ENCODE assay signal across 7 mouse cellular contexts in genomic region chr4:129239075-129239474, GRCm38 (mm10). TPM values are rescaled to one million over a fixed set of nuclear protein-coding genes. Genes with fewer than 3 reads are reported as not detected.
DNase-seq lines count a peak whose midpoint lies in the region; ATAC-seq lines count a peak whose summit lies in the region.

No protein-coding gene starts in this region.

- peak overlapping the region; percentile 73 for H3K27ac ChIP-seq in intestine, embryonic 16.5 days (ENCODE audit: low read length)

- WGBS in intestine, embryonic 16.5 days, result 0% methylated on average over 26 of the region's 29 CpGs

- H3K36me3 ChIP-seq in intestine, embryonic 16.5 days (ENCODE audit: control insufficient read depth, insufficient read depth, low read length), result no peaks in the 10 kb centered on the region

- peak; percentile 86 for DNase-seq in adrenal gland, postnatal 10 days
- DNase-seq in cerebellum, postnatal 10 days, result peak; percentile 92 to 93
- peak; percentile 90 for DNase-seq in left cerebral cortex, postnatal 4 days
- peak; percentile 85 for DNase-seq in mesoderm, embryonic 11.5 days (ENCODE audit: low read depth, low spot score)
- DNase-seq in right cerebral cortex, postnatal 36 days (ENCODE audit: low spot score in 2 of 2), result peak; percentile 66 to 67

- no peaks in the 10 kb centered on the region for H3K27me3 ChIP-seq in intestine, embryonic 16.5 days (replicated peaks; ENCODE audit: control insufficient read depth, insufficient read depth, low read length)

- H3K4me2 ChIP-seq in intestine, embryonic 16.5 days (ENCODE audit: low read depth, low read length), result peak overlapping the region; percentile 99

- H3K9ac ChIP-seq in intestine, embryonic 16.5 days (ENCODE audit: low read depth, low read length), result peak overlapping the region; percentile 80

- H3K9me3 ChIP-seq in intestine, embryonic 16.5 days (ENCODE audit: control insufficient read depth, low read length), result no peaks in the 10 kb centered on the region

- ATAC-seq in frontal cortex, adult (ENCODE audit: low TSS enrichment), result peak; percentile 60
- ATAC-seq in intestine, embryonic 16.5 days, result peak; percentile 83

- peak overlapping the region; percentile 71 for H3K4me3 ChIP-seq in intestine, embryonic 16.5 days (ENCODE audit: low read length)

- intact Hi-C loops in left cerebral cortex, postnatal 4 days (cut with DNase I), result no loop called here

- peaks cover 66% of the 10 kb centered on the region for H3K4me1 ChIP-seq in intestine, embryonic 16.5 days (ENCODE audit: control insufficient read depth, insufficient read depth, low read length)

RNA-seq across cellular contexts. Expression of gene C77080, which starts 22.1 kb away (rescaled TPM):
- 10 to 100 TPM; 16.5 to 16.6 TPM for total RNA-seq in adrenal gland, postnatal 10 days (2021)
- polyA plus RNA-seq in intestine, embryonic 16.5 days (2015; fragmentation: Nextera tagmentation; extraction: Ambion mirVana), result 6.5 and 7.5 TPM in 2 replicates
- 10 to 100 TPM in 1 of 2 experiments, 1 to 10 TPM in 1; 9.7 to 11.7 TPM for total RNA-seq in left cerebral cortex, postnatal 4 days (2021)

RNA-seq across cellular contexts. Expression of gene Sync, which starts 48.3 kb away (rescaled TPM):
- 1 to 10 TPM; 4.2 to 7.4 TPM for total RNA-seq in adrenal gland, postnatal 10 days (2021)
- polyA plus RNA-seq in intestine, embryonic 16.5 days (2015; fragmentation: Nextera tagmentation; extraction: Ambion mirVana), result 1.1 and 1.3 TPM in 2 replicates
- 1 to 10 TPM in 1 of 2 experiments, under 1 TPM in 1; 0.58 to 1.6 TPM for total RNA-seq in left cerebral cortex, postnatal 4 days (2021)

RNA-seq across cellular contexts. Expression of gene Yars, which starts 49.5 kb away (rescaled TPM):
- 10 to 100 TPM; 63.8 to 68.1 TPM for total RNA-seq in adrenal gland, postnatal 10 days (2021)
- polyA plus RNA-seq in intestine, embryonic 16.5 days (2015; fragmentation: Nextera tagmentation; extraction: Ambion mirVana), result 104 and 107 TPM in 2 replicates
- 100 to 1,000 TPM; 113 to 121 TPM for total RNA-seq in left cerebral cortex, postnatal 4 days (2021)

RNA-seq across cellular contexts. Expression of gene S100pbp, which starts 49.5 kb away (rescaled TPM):
- 10 to 100 TPM; 26.9 to 29.6 TPM for total RNA-seq in adrenal gland, postnatal 10 days (2021)
- 10.3 and 10.9 TPM in 2 replicates for polyA plus RNA-seq in intestine, embryonic 16.5 days (2015; fragmentation: Nextera tagmentation; extraction: Ambion mirVana)
- 10 to 100 TPM; 40.5 to 42.1 TPM for total RNA-seq in left cerebral cortex, postnatal 4 days (2021)

Comparison
In these comparisons a context has a peak if more than half of its experiments do, and no peak if none do; other contexts are left out.
1. Peak in every context shown above with its lines: DNase-seq, ATAC-seq, H3K4me3 ChIP-seq and H3K27ac ChIP-seq.